Mouse (Mus musculus): ENCODE results near the gene Tmem185b. TPM values are rescaled to one million over a fixed set of nuclear protein-coding genes. Genes with fewer than 3 reads are reported as not detected.

The Tmem185b gene
- polyA plus RNA-seq, 1 experiment, result 15.8 TPM

GRCm38 (mm10) chr1:119521029-119521428 lies 4.9 kb upstream of the Tmem185b start:
- Histone ChIP-seq H3K4me3 (no peak overlapping the region), H3ac (ENCODE audit: control insufficient read depth, insufficient read length) (no peak overlapping the region), H3K4me2 (ENCODE audit: low read depth) (no peak overlapping the region), H3K27me3 (ENCODE audit: control insufficient read depth, insufficient read depth, insufficient read length) (no peaks in the 10 kb centered on the region), H3K36me3 (ENCODE audit: control insufficient read depth, insufficient read depth) (no peaks in the 10 kb centered on the region), H3K79me2 (ENCODE audit: control insufficient read depth, insufficient read depth) (no peaks in the 10 kb centered on the region)
- TF ChIP-seq POLR2AphosphoS2 (IDR thresholded peaks at IDR 0.05; ENCODE audit: insufficient read length, low read depth) (no peak), MYOG (IDR thresholded peaks at IDR 0.05; ENCODE audit: control insufficient read depth in 1 of 3, insufficient read depth in 1 of 3, insufficient read length in 2 of 3, low read depth in 2 of 3) (no peak), TCF12 (IDR thresholded peaks at IDR 0.05; ENCODE audit: insufficient read depth, poor library complexity, severe bottlenecking) (no peak), MYOD1 (IDR thresholded peaks at IDR 0.05; ENCODE audit: control insufficient read depth in 1 of 3, insufficient read length in 2 of 3, low read depth in 2 of 3) (no peak), CEBPB (IDR thresholded peaks at IDR 0.05; ENCODE audit: insufficient read depth, poor library complexity, severe bottlenecking) (no peak), USF1 (IDR thresholded peaks at IDR 0.05; ENCODE audit: low read depth) (no peak), REST (IDR thresholded peaks at IDR 0.05; ENCODE audit: insufficient read depth, insufficient read length) (no peak), MAX (IDR thresholded peaks at IDR 0.05; ENCODE audit: low read depth) (no peak), E2F4 (IDR thresholded peaks at IDR 0.05; ENCODE audit: insufficient read depth) (no peak), TCF3 (IDR thresholded peaks at IDR 0.05; ENCODE audit: insufficient read length, low read depth) (no peak)

GRCm38 (mm10) chr1:119521681-119522080 lies 4.3 kb upstream of the Tmem185b start:
- Histone ChIP-seq H3K79me2 (ENCODE audit: control insufficient read depth, insufficient read depth) (peaks cover 6% of the 10 kb centered on the region), H3K36me3 (ENCODE audit: control insufficient read depth, insufficient read depth) (no peaks in the 10 kb centered on the region), H3K27me3 (ENCODE audit: control insufficient read depth, insufficient read depth, insufficient read length) (no peaks in the 10 kb centered on the region), H3K4me2 (ENCODE audit: low read depth) (no peak overlapping the region), H3ac (ENCODE audit: control insufficient read depth, insufficient read length) (no peak overlapping the region), H3K4me3 (no peak overlapping the region)
- no peak for TF ChIP-seq REST (IDR thresholded peaks at IDR 0.05; ENCODE audit: insufficient read depth, insufficient read length)
- TF ChIP-seq POLR2A (IDR thresholded peaks at IDR 0.05; ENCODE audit: insufficient read length, low read depth), result no peak
- TF ChIP-seq TCF3 (IDR thresholded peaks at IDR 0.05; ENCODE audit: insufficient read length, low read depth), result no peak
- TF ChIP-seq TCF12 (IDR thresholded peaks at IDR 0.05; ENCODE audit: insufficient read depth, poor library complexity, severe bottlenecking), result no peak
- TF ChIP-seq POLR2AphosphoS2 (IDR thresholded peaks at IDR 0.05; ENCODE audit: insufficient read length, low read depth), result no peak
- TF ChIP-seq SRF (IDR thresholded peaks at IDR 0.05; ENCODE audit: control insufficient read depth, insufficient read length, low read depth), result no peak
- TF ChIP-seq MYOG (IDR thresholded peaks at IDR 0.05; ENCODE audit: control insufficient read depth in 1 of 3, insufficient read depth in 1 of 3, insufficient read length in 2 of 3, low read depth in 2 of 3), result no peak
- TF ChIP-seq USF1 (IDR thresholded peaks at IDR 0.05; ENCODE audit: low read depth), result no peak
- TF ChIP-seq CEBPB (IDR thresholded peaks at IDR 0.05; ENCODE audit: insufficient read depth, poor library complexity, severe bottlenecking), result no peak
- TF ChIP-seq E2F4 (IDR thresholded peaks at IDR 0.05; ENCODE audit: insufficient read depth), result no peak
- TF ChIP-seq MYOD1 (IDR thresholded peaks at IDR 0.05; ENCODE audit: control insufficient read depth in 1 of 3, insufficient read length in 2 of 3, low read depth in 2 of 3), result no peak
- no peak for TF ChIP-seq MAX (IDR thresholded peaks at IDR 0.05; ENCODE audit: low read depth)

- TF ChIP-seq TCF12 (IDR thresholded peaks at IDR 0.05; ENCODE audit: insufficient read depth, poor library complexity, severe bottlenecking), result no peak
- no peak for TF ChIP-seq MYOG (IDR thresholded peaks at IDR 0.05; ENCODE audit: control insufficient read depth in 1 of 3, insufficient read depth in 1 of 3, insufficient read length in 2 of 3, low read depth in 2 of 3)
- no peak for TF ChIP-seq MAX (IDR thresholded peaks at IDR 0.05; ENCODE audit: low read depth)
- TF ChIP-seq CEBPB (IDR thresholded peaks at IDR 0.05; ENCODE audit: insufficient read depth, poor library complexity, severe bottlenecking), result no peak
- TF ChIP-seq USF1 (IDR thresholded peaks at IDR 0.05; ENCODE audit: low read depth), result no peak
- TF ChIP-seq E2F4 (IDR thresholded peaks at IDR 0.05; ENCODE audit: insufficient read depth), result no peak
- TF ChIP-seq SRF (IDR thresholded peaks at IDR 0.05; ENCODE audit: control insufficient read depth, insufficient read length, low read depth), result no peak
- TF ChIP-seq MYOD1 (IDR thresholded peaks at IDR 0.05; ENCODE audit: control insufficient read depth in 1 of 3, insufficient read length in 2 of 3, low read depth in 2 of 3), result no peak
- no peak for TF ChIP-seq TCF3 (IDR thresholded peaks at IDR 0.05; ENCODE audit: insufficient read length, low read depth)
- TF ChIP-seq POLR2AphosphoS2 (IDR thresholded peaks at IDR 0.05; ENCODE audit: insufficient read length, low read depth), result no peak
- no peak for TF ChIP-seq POLR2A (IDR thresholded peaks at IDR 0.05; ENCODE audit: insufficient read length, low read depth)
- no peak for TF ChIP-seq REST (IDR thresholded peaks at IDR 0.05; ENCODE audit: insufficient read depth, insufficient read length)
These were observed 3.2 kb upstream of the Tmem185b start for GRCm38 (mm10) chr1:119522726-119523125.

GRCm38 (mm10) chr1:119523369-119523768 lies 2.6 kb upstream of the Tmem185b start:
- Histone ChIP-seq H3K36me3 (ENCODE audit: control insufficient read depth, insufficient read depth) (peaks cover 5% of the 10 kb centered on the region), H3K27me3 (ENCODE audit: control insufficient read depth, insufficient read depth, insufficient read length) (no peaks in the 10 kb centered on the region), H3K4me3 (no peak overlapping the region), H3ac (ENCODE audit: control insufficient read depth, insufficient read length) (no peak overlapping the region), H3K79me2 (ENCODE audit: control insufficient read depth, insufficient read depth) (peaks cover 10% of the 10 kb centered on the region), H3K4me2 (ENCODE audit: low read depth) (no peak overlapping the region)
- TF ChIP-seq MYOD1 (IDR thresholded peaks at IDR 0.05; ENCODE audit: control insufficient read depth in 1 of 3, insufficient read length in 2 of 3, low read depth in 2 of 3), result no peak
- no peak for TF ChIP-seq POLR2AphosphoS2 (IDR thresholded peaks at IDR 0.05; ENCODE audit: insufficient read length, low read depth)
- no peak for TF ChIP-seq USF1 (IDR thresholded peaks at IDR 0.05; ENCODE audit: low read depth)
- no peak for TF ChIP-seq TCF12 (IDR thresholded peaks at IDR 0.05; ENCODE audit: insufficient read depth, poor library complexity, severe bottlenecking)
- TF ChIP-seq CEBPB (IDR thresholded peaks at IDR 0.05; ENCODE audit: insufficient read depth, poor library complexity, severe bottlenecking), result no peak
- TF ChIP-seq SRF (IDR thresholded peaks at IDR 0.05; ENCODE audit: control insufficient read depth, insufficient read length, low read depth), result no peak
- TF ChIP-seq MAX (IDR thresholded peaks at IDR 0.05; ENCODE audit: low read depth), result no peak
- TF ChIP-seq E2F4 (IDR thresholded peaks at IDR 0.05; ENCODE audit: insufficient read depth), result no peak
- TF ChIP-seq POLR2A (IDR thresholded peaks at IDR 0.05; ENCODE audit: insufficient read length, low read depth), result no peak
- TF ChIP-seq REST (IDR thresholded peaks at IDR 0.05; ENCODE audit: insufficient read depth, insufficient read length), result no peak
- TF ChIP-seq MYOG (IDR thresholded peaks at IDR 0.05; ENCODE audit: control insufficient read depth in 1 of 3, insufficient read depth in 1 of 3, insufficient read length in 2 of 3, low read depth in 2 of 3), result no peak

More at GRCm38 (mm10) chr1:119522726-119523125, 3.2 kb upstream of the Tmem185b start:
- Histone ChIP-seq H3K4me3 (no peak overlapping the region), H3K79me2 (ENCODE audit: control insufficient read depth, insufficient read depth) (peaks cover 10% of the 10 kb centered on the region), H3K4me2 (ENCODE audit: low read depth) (no peak overlapping the region), H3K36me3 (ENCODE audit: control insufficient read depth, insufficient read depth) (no peaks in the 10 kb centered on the region), H3ac (ENCODE audit: control insufficient read depth, insufficient read length) (no peak overlapping the region), H3K27me3 (ENCODE audit: control insufficient read depth, insufficient read depth, insufficient read length) (no peaks in the 10 kb centered on the region)
